Mouse (Mus musculus): ENCODE results near the gene Atp13a1. TPM values are rescaled to one million over a fixed set of nuclear protein-coding genes. Genes with fewer than 3 reads are reported as not detected.

Gene Atp13a1
- 48.0 and 51.1 TPM in 2 replicates for polyA plus RNA-seq (2014; fragmentation: Nextera tagmentation; extraction: Ambion mirVana)

DNA sequence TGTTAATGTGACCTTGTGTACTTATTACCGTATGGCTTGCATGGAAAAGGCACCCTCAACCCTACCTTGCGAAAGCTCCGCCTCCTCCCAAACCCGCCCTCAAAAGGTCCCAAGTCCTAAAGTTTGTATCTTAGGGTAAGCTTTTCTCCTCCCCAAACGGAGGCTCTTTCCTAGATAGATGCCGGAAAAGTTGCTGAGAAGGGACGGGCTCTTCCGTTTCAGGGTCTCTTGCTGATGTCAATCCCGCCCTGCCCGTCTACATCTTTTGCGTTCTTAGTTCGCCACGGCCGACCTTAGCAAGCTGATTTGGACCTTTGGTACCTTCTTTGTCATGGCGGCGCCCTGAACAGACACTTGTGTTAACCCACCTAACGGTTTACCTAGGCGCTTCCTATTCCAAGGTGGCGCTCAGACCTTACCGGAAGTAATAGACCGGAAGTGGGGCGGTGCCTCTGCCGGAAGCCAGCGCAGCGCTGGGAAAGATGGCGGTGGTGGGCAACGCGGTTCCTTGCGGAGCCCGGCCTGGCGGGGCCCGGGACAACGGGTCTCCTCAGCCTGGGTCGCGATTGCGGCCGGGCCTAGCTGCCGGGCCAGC is at the start of gene Atp13a1, which contains the start of gene Zfp866:
Gene Atp13a1, plus strand, starts transcription at position 391 of the 595 bp plus-strand sequence.
Gene Zfp866, minus strand, starts transcription at position 406 of the 595 bp plus-strand sequence.
- H3K9ac ChIP-seq (replicated peaks; ENCODE audit: low read depth, low read length): peak within 1 kb of the TSS; percentile 89
- peak; percentile 96 for ATAC-seq (ENCODE audit: low read depth)
- under 1% methylated on average over 38 of the region's 38 CpGs for WGBS
- peak within 1 kb of the TSS; percentile 90 for H3K4me2 ChIP-seq (ENCODE audit: low read depth, low read length)
- no peaks in the 10 kb centered on the region for H3K9me3 ChIP-seq (ENCODE audit: control insufficient read depth, low read length)
- peaks cover 13% of the 10 kb centered on the region for H3K4me1 ChIP-seq (ENCODE audit: control insufficient read depth, insufficient read depth, low read length)
- H3K4me3 ChIP-seq (ENCODE audit: low read depth, low read length): peak within 1 kb of the TSS; percentile 97
- peak within 1 kb of the TSS; percentile 63 for H3K27ac ChIP-seq (ENCODE audit: low read depth, low read length)
- no peaks in the 10 kb centered on the region for H3K27me3 ChIP-seq (ENCODE audit: control insufficient read depth, insufficient read depth, low read length)
- H3K36me3 ChIP-seq (ENCODE audit: control insufficient read depth, insufficient read depth, low read length): peaks cover 6% of the 10 kb centered on the region; the same call in 1 of the 2 replicates

DNA sequence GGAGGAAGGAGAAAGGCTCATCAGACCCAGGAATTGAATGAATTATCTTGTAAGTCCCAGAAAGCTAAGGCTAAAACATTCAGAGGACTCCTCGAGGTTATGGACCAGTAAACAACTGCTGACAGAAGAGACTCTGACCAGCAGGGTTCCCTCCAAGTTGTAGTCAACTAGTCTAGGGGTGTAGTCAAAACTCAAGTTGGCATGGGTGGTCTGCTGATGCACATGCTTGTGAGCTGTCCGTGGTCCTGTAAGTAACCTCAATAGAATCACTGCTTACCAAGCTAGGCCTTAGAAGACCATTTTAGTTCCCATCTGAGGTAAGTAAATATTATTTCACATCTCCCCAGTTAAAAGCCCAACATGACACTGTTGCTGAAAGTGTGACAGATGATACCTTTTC is 49.7 kb upstream of the Atp13a1 start:
- 78% methylated on average over 2 of the region's 2 CpGs for WGBS
- peaks cover 8% of the 10 kb centered on the region; the same call in 1 of the 2 replicates for H3K36me3 ChIP-seq (ENCODE audit: control insufficient read depth, insufficient read depth, low read length)
- ATAC-seq (ENCODE audit: low read depth): no peak

DNA sequence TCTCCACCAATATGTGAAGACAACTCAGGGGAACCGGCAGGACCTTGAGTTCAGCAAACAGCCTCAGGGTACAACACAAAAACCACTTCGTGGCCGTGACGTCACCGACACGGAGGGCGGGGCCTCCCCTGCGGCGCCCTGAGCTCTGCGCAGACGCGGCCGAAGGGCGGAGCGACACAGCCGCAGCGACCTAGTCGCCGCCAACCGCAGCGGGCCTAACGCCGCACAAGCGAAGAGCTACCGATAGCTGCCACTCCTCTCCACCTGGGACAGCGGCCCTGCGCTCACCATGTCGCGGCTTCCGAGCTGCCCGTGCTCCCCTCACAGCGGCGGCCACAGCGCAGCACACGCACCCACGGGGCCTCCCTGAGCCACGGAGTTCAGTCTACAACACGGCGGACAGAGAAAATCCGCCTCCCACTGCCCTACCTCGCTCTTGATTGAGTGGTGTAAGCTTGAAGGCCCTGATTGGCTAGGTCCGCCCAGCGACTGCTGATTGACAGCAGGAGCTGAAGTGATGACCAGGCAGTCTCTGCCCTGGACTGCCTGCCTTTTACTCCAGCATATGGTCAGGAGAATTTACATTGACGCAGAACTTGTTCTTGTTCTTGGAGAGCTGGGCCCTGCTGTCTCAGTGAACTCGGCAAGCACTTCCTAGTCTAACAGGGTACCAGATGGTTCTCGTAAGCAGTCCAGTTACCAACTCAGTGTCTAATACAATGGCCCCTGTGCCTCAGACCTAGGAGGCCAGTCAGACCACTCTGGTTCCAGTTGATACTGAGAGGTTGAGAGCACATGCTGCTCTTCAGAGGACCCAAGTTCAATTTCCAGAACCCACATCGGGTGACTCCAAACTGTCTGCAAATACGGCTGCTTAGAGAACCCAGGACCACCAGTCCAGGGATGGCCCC is 41.2 kb upstream of the Atp13a1 start, which contains the start of gene Zfp963:
Gene Zfp963, minus strand, starts transcription at position 427 of the 911 bp plus-strand sequence.
- Histone ChIP-seq H3K9me3 (ENCODE audit: control insufficient read depth, low read length) (no peaks in the 10 kb centered on the region), H3K4me2 (ENCODE audit: low read depth, low read length) (peak within 1 kb of the TSS; percentile 66), H3K27me3 (ENCODE audit: control insufficient read depth, insufficient read depth, low read length) (no peaks in the 10 kb centered on the region), H3K4me1 (ENCODE audit: control insufficient read depth, insufficient read depth, low read length) (peaks cover 5% of the 10 kb centered on the region), H3K36me3 (ENCODE audit: control insufficient read depth, insufficient read depth, low read length) (no peaks in the 10 kb centered on the region), H3K9ac (replicated peaks; ENCODE audit: low read depth, low read length) (peak within 1 kb of the TSS; percentile 93), H3K4me3 (ENCODE audit: low read depth, low read length) (peak within 1 kb of the TSS; percentile 78), H3K27ac (ENCODE audit: low read depth, low read length) (peak within 1 kb of the TSS; percentile 98)
- ATAC-seq (ENCODE audit: low read depth): peak; percentile 99
- 3% methylated on average over 48 of the region's 48 CpGs for WGBS

More for the DNA sequence above, 49.7 kb upstream of the Atp13a1 start:
- H3K4me1 ChIP-seq (ENCODE audit: control insufficient read depth, insufficient read depth, low read length): no peaks in the 10 kb centered on the region
- H3K27me3 ChIP-seq (ENCODE audit: control insufficient read depth, insufficient read depth, low read length): no peaks in the 10 kb centered on the region
- no peaks in the 10 kb centered on the region for H3K9me3 ChIP-seq (ENCODE audit: control insufficient read depth, low read length)
- H3K27ac ChIP-seq (ENCODE audit: low read depth, low read length): no peak overlapping the region
- H3K4me3 ChIP-seq (ENCODE audit: low read depth, low read length): no peak overlapping the region
- H3K4me2 ChIP-seq (ENCODE audit: low read depth, low read length): no peak overlapping the region
- no peak overlapping the region for H3K9ac ChIP-seq (replicated peaks; ENCODE audit: low read depth, low read length)

DNA sequence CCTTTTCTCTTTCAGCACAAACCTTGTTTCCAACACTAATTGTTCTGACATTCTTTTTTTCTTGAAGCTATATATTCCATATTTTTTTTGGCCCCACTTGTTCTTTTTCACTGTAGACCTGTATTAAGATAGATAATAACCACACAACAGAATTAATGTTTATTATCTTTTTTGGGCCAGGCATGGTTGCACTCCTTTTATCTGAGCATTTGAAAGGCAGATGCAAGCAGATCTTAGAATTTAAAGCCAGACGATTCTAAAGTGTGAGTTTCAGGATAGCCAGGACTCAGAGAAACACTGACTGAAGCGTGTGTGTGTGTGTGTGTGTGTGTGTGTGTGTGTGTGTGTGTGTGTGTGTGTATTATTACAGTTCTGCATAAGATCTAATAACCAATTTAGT is 38.5 kb upstream of the Atp13a1 start:
- H3K4me2 ChIP-seq (ENCODE audit: low read depth, low read length): no peak overlapping the region
- ATAC-seq (ENCODE audit: low read depth): no peak
- 95% methylated on average over 2 of the region's 2 CpGs for WGBS

DNA sequence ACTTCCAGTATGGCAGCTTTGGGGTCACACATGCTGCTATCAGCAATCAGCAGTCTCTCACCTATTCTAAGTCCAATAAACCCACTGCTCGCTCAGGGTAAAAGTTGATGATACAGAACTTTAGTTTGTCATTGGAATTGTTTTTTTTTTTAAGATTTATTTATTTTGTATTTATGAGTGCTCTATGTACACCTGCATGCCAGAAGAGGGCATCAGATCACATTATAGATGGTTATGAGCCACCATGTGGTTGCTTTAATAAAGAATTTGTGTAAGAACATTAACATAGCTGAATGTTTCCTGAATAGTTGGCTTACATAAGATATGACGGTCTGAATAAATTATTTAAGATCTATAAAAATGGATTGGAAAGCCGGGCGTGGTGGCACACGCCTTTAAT is 32.6 kb upstream of the Atp13a1 start:
- Histone ChIP-seq H3K9me3 (ENCODE audit: control insufficient read depth, low read length) (no peaks in the 10 kb centered on the region), H3K9ac (replicated peaks; ENCODE audit: low read depth, low read length) (no peak overlapping the region), H3K4me3 (ENCODE audit: low read depth, low read length) (no peak overlapping the region), H3K4me1 (ENCODE audit: control insufficient read depth, insufficient read depth, low read length) (no peaks in the 10 kb centered on the region), H3K36me3 (ENCODE audit: control insufficient read depth, insufficient read depth, low read length) (peaks cover 21% of the 10 kb centered on the region), H3K27ac (ENCODE audit: low read depth, low read length) (no peak overlapping the region), H3K27me3 (ENCODE audit: control insufficient read depth, insufficient read depth, low read length) (no peaks in the 10 kb centered on the region), H3K4me2 (ENCODE audit: low read depth, low read length) (no peak overlapping the region)
- WGBS: 98% methylated on average over 5 of the region's 5 CpGs
- ATAC-seq (ENCODE audit: low read depth): no peak

More for the DNA sequence above, 38.5 kb upstream of the Atp13a1 start:
- peaks cover 10% of the 10 kb centered on the region; the same call in 1 of the 2 replicates for H3K36me3 ChIP-seq (ENCODE audit: control insufficient read depth, insufficient read depth, low read length)
- H3K9ac ChIP-seq (replicated peaks; ENCODE audit: low read depth, low read length): no peak overlapping the region
- no peaks in the 10 kb centered on the region for H3K27me3 ChIP-seq (ENCODE audit: control insufficient read depth, insufficient read depth, low read length)
- H3K4me1 ChIP-seq (ENCODE audit: control insufficient read depth, insufficient read depth, low read length): peaks cover 5% of the 10 kb centered on the region
- no peak overlapping the region for H3K27ac ChIP-seq (ENCODE audit: low read depth, low read length)
- no peak overlapping the region for H3K4me3 ChIP-seq (ENCODE audit: low read depth, low read length)
- no peaks in the 10 kb centered on the region for H3K9me3 ChIP-seq (ENCODE audit: control insufficient read depth, low read length)

DNA sequence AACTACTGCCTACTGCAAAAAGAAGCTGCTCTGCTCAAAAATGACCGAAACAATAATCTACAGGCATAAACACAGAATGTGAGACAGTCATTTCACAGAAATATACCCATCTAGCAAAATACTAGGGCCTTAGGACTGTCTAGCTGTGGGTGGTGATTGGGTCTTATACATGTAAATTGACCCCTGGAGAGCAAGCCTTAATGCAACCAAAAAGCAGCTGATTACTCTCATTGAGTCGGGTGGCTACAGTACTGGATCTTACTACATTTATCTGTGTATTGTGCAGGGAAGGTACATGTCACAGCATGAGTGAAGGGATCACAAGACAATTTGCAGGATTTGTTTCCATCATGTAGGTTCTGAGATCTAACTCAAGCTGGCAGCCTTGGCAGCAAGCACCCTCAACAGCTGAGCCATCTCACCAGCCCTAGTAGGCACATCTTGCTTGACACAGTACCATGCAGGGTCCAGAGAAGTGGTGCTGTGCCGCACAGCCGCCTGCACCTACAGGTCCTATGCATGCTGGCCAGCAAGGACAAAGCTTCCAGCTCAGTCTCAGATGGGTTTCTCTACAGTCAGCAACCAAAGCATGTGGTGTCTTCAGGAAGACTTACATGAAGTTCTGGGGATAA is 29.0 kb upstream of the Atp13a1 start:
- Histone ChIP-seq H3K27me3 (ENCODE audit: control insufficient read depth, insufficient read depth, low read length) (no peaks in the 10 kb centered on the region), H3K9ac (replicated peaks; ENCODE audit: low read depth, low read length) (no peak overlapping the region), H3K27ac (ENCODE audit: low read depth, low read length) (no peak overlapping the region), H3K36me3 (ENCODE audit: control insufficient read depth, insufficient read depth, low read length) (peaks cover 48% of the 10 kb centered on the region), H3K4me3 (ENCODE audit: low read depth, low read length) (no peak overlapping the region), H3K4me1 (ENCODE audit: control insufficient read depth, insufficient read depth, low read length) (no peaks in the 10 kb centered on the region), H3K4me2 (ENCODE audit: low read depth, low read length) (no peak overlapping the region), H3K9me3 (ENCODE audit: control insufficient read depth, low read length) (0 out of 2 replicates have a peak, but pooled peaks cover 6% of the 10 kb centered on the region)
- 0 out of 2 replicates have a peak, but pooled peaks have one; percentile 22 for ATAC-seq (ENCODE audit: low read depth)
- WGBS: 92% methylated on average over 4 of the region's 4 CpGs

DNA sequence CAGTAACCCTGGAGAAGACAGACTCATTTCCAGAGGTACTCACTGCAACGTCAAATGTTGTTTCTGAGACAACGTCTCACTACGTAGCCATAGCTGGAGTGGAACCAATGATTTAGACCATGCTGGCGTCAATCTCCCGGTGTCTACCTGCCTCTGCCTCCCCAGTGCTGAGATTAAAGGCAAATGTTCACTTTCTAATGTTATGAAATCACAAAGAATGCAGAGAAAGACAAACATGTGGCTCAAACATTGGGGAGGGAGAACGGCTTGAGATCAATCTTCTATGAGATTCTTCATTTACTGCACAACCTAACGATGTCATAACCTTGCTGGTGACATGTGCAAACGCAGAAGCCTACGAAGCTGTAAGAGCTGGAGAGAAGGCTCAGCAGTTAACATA is 19.7 kb upstream of the Atp13a1 start:
- Histone ChIP-seq H3K27me3 (ENCODE audit: control insufficient read depth, insufficient read depth, low read length) (no peaks in the 10 kb centered on the region), H3K4me3 (ENCODE audit: low read depth, low read length) (no peak overlapping the region), H3K36me3 (ENCODE audit: control insufficient read depth, insufficient read depth, low read length) (peaks cover 23% of the 10 kb centered on the region), H3K27ac (ENCODE audit: low read depth, low read length) (no peak overlapping the region), H3K9ac (replicated peaks; ENCODE audit: low read depth, low read length) (no peak overlapping the region), H3K4me2 (ENCODE audit: low read depth, low read length) (no peak overlapping the region), H3K4me1 (ENCODE audit: control insufficient read depth, insufficient read depth, low read length) (peaks cover 18% of the 10 kb centered on the region), H3K9me3 (ENCODE audit: control insufficient read depth, low read length) (0 out of 2 replicates have a peak, but pooled peaks cover 3% of the 10 kb centered on the region)
- ATAC-seq (ENCODE audit: low read depth): no peak
- WGBS: 87% methylated on average over 9 of the region's 9 CpGs

DNA sequence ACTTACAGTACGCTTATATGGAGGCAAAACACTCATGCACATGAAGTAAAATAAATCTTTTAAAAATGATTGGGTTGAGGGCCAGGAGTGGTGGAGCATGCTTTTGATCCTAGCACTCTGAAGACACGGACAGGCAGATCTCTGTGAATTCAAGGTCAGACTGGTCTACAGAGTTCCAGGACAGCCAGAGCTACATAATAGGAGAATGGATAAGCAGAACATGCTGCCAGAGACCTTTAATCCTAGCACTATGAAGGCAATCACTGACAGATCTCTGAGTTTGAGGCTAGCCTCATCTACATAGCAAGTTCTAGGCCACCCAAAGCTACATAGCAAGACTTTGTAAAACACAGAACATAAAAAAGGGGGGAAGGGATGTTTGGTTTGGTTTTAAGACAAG is 18.9 kb upstream of the Atp13a1 start:
- 87% methylated on average over 2 of the region's 2 CpGs for WGBS
- Histone ChIP-seq H3K36me3 (ENCODE audit: control insufficient read depth, insufficient read depth, low read length) (peaks cover 15% of the 10 kb centered on the region; the same call in 1 of the 2 replicates), H3K4me3 (ENCODE audit: low read depth, low read length) (no peak overlapping the region), H3K9me3 (ENCODE audit: control insufficient read depth, low read length) (no peaks in the 10 kb centered on the region), H3K27me3 (ENCODE audit: control insufficient read depth, insufficient read depth, low read length) (no peaks in the 10 kb centered on the region), H3K9ac (replicated peaks; ENCODE audit: low read depth, low read length) (no peak overlapping the region), H3K4me2 (ENCODE audit: low read depth, low read length) (peak overlapping the region; percentile 7; the same call in 1 of the 2 replicates), H3K4me1 (ENCODE audit: control insufficient read depth, insufficient read depth, low read length) (peaks cover 18% of the 10 kb centered on the region), H3K27ac (ENCODE audit: low read depth, low read length) (no peak overlapping the region)
- ATAC-seq (ENCODE audit: low read depth): no peak
